Mouse (Mus musculus) heart, postnatal 0 days (tissue): ENCODE measurements around the gene Slc17a7.

Source experiments
- CTCF ChIP-seq: IDR thresholded peaks from 2 replicates; pipeline ENCODE4 v1.5.1; 2016; ENCODE audit warnings: antibody characterized with exemption, control low read depth, low read depth
- EP300 ChIP-seq: IDR thresholded peaks from 2 replicates; pipeline ENCODE4 v1.6.1; 2016; ENCODE audit warnings: antibody characterized with exemption, low read depth

GRCm38 (mm10) chr7:45150321-45150720 is 13.4 kb upstream of the Slc17a7 start:
- TF ChIP-seq CTCF (no peak), EP300 (no peak)
